Comparison of ENCODE assay signal across 13 mouse cellular contexts in genomic region chr13:45454044-45454443, GRCm38 (mm10). TPM values are rescaled to one million over a fixed set of nuclear protein-coding genes. Genes with fewer than 3 reads are reported as not detected.
A peak's percentile ranks its signal among the peaks of the same experiment; 100 is the strongest.
DNase-seq lines count a peak whose midpoint lies in the region; ATAC-seq and TF ChIP-seq lines count a peak whose summit lies in the region.
"Had no signal": no experiment of that assay in that cellular context is flagged by ENCODE, and none has a peak within 500 bp of the region (broad histone marks: within the 10 kb centered on the region; RNA-seq: fewer than 3 reads in every experiment).

No protein-coding gene starts in this region.

- ATAC-seq in heart, embryonic 16.5 days (replicated peaks; ENCODE audit: extremely low read depth, insufficient read depth, low FRiP score): no peak
- ATAC-seq in intestine, embryonic 16.5 days: no peak
- no peak for ATAC-seq in stomach, embryonic 16.5 days (ENCODE audit: insufficient read depth, low FRiP score)
- no peak for ATAC-seq in forebrain, postnatal 0 days
- ATAC-seq: forebrain, embryonic 16.5 days; hindbrain, embryonic 16.5 days had no signal

- peak overlapping the region; percentile 17; the same call in 1 of the 2 replicates for H3K27ac ChIP-seq in heart, embryonic 16.5 days (ENCODE audit: low read length)
- peak overlapping the region; percentile 95 for H3K27ac ChIP-seq in intestine, embryonic 16.5 days (ENCODE audit: low read length)
- H3K27ac ChIP-seq in stomach, embryonic 16.5 days (ENCODE audit: low read length): peak overlapping the region; percentile 90
- H3K27ac ChIP-seq in forebrain, postnatal 0 days (ENCODE audit: low read depth, low read length): no peak overlapping the region
- H3K27ac ChIP-seq: midbrain, embryonic 12.5 days had no signal

- H3K9me3 ChIP-seq in heart, embryonic 16.5 days (replicated peaks; ENCODE audit: control insufficient read depth, low read length): no peaks in the 10 kb centered on the region; the same call in 1 of the 2 replicates
- H3K9me3 ChIP-seq in intestine, embryonic 16.5 days (ENCODE audit: control insufficient read depth, low read length): no peaks in the 10 kb centered on the region
- no peaks in the 10 kb centered on the region for H3K9me3 ChIP-seq in stomach, embryonic 16.5 days (replicated peaks; ENCODE audit: control insufficient read depth, low read length)
- H3K9me3 ChIP-seq in forebrain, postnatal 0 days (ENCODE audit: low read length): no peaks in the 10 kb centered on the region
- H3K9me3 ChIP-seq: midbrain, embryonic 12.5 days had no signal

- H3K4me3 ChIP-seq in heart, embryonic 16.5 days (ENCODE audit: low read length): no peak overlapping the region
- no peak overlapping the region for H3K4me3 ChIP-seq in intestine, embryonic 16.5 days (ENCODE audit: low read length)
- H3K4me3 ChIP-seq in stomach, embryonic 16.5 days (replicated peaks; ENCODE audit: low read length): no peak overlapping the region
- H3K4me3 ChIP-seq in forebrain, postnatal 0 days (ENCODE audit: low read depth, low read length): no peak overlapping the region
- H3K4me3 ChIP-seq: midbrain, embryonic 12.5 days had no signal

- WGBS in heart, embryonic 16.5 days: 68% methylated on average over 1 of the region's 1 CpGs
- WGBS in intestine, embryonic 16.5 days: 81% methylated on average over 1 of the region's 1 CpGs
- 64% methylated on average over 1 of the region's 1 CpGs for WGBS in stomach, embryonic 16.5 days
- WGBS in forebrain, postnatal 0 days: 78% methylated on average over 1 of the region's 1 CpGs

- no peak for DNase-seq in heart, adult 9 months (ENCODE audit: low spot score in 2 of 2)
- DNase-seq in spleen, postnatal 36 days (ENCODE audit: low spot score in 2 of 2): peak; percentile 55 to 65
- no peak for DNase-seq in spleen, postnatal 4 days (ENCODE audit: low spot score in 2 of 2)
- no peak for DNase-seq in forebrain, postnatal 0 days
- DNase-seq in embryo, embryonic 10 days (ENCODE audit: low spot score): no peak
- DNase-seq: cerebellum, postnatal 14 days; right cerebral cortex, postnatal 25 days had no signal

- no peaks in the 10 kb centered on the region for H3K27me3 ChIP-seq in heart, embryonic 16.5 days (ENCODE audit: control insufficient read depth, insufficient read depth, low read length)
- no peaks in the 10 kb centered on the region for H3K27me3 ChIP-seq in intestine, embryonic 16.5 days (replicated peaks; ENCODE audit: control insufficient read depth, insufficient read depth, low read length)
- no peaks in the 10 kb centered on the region for H3K27me3 ChIP-seq in stomach, embryonic 16.5 days (ENCODE audit: control insufficient read depth, insufficient read depth, low read length)
- H3K27me3 ChIP-seq in forebrain, postnatal 0 days (ENCODE audit: insufficient read depth, low read length): no peaks in the 10 kb centered on the region; the same call in 1 of the 2 replicates
- H3K27me3 ChIP-seq: midbrain, embryonic 12.5 days had no signal

- H3K4me1 ChIP-seq in heart, embryonic 16.5 days (ENCODE audit: control insufficient read depth, insufficient read depth, low read length): peaks cover 17% of the 10 kb centered on the region
- peaks cover 32% of the 10 kb centered on the region for H3K4me1 ChIP-seq in intestine, embryonic 16.5 days (ENCODE audit: control insufficient read depth, insufficient read depth, low read length)
- H3K4me1 ChIP-seq in stomach, embryonic 16.5 days (ENCODE audit: control insufficient read depth, insufficient read depth, low read length): peaks cover 26% of the 10 kb centered on the region
- no peaks in the 10 kb centered on the region for H3K4me1 ChIP-seq in forebrain, postnatal 0 days (ENCODE audit: insufficient read depth)

- H3K4me2 ChIP-seq in heart, embryonic 16.5 days (ENCODE audit: low read depth, low read length): no peak overlapping the region
- H3K4me2 ChIP-seq in intestine, embryonic 16.5 days (ENCODE audit: low read depth, low read length): no peak overlapping the region
- H3K4me2 ChIP-seq in stomach, embryonic 16.5 days (ENCODE audit: low read depth, low read length): no peak overlapping the region
- no peak overlapping the region for H3K4me2 ChIP-seq in forebrain, postnatal 0 days (ENCODE audit: low read depth)
- H3K4me2 ChIP-seq: midbrain, embryonic 12.5 days had no signal

- H3K36me3 ChIP-seq in heart, embryonic 16.5 days (ENCODE audit: control insufficient read depth, insufficient read depth): no peaks in the 10 kb centered on the region
- no peaks in the 10 kb centered on the region for H3K36me3 ChIP-seq in intestine, embryonic 16.5 days (ENCODE audit: control insufficient read depth, insufficient read depth, low read length)
- H3K36me3 ChIP-seq in stomach, embryonic 16.5 days (ENCODE audit: control insufficient read depth, insufficient read depth, low read length): no peaks in the 10 kb centered on the region
- no peaks in the 10 kb centered on the region for H3K36me3 ChIP-seq in forebrain, postnatal 0 days (ENCODE audit: insufficient read depth)
- H3K36me3 ChIP-seq: midbrain, embryonic 12.5 days had no signal

- H3K9ac ChIP-seq in heart, embryonic 16.5 days (ENCODE audit: low read length): no peak overlapping the region
- no peak overlapping the region for H3K9ac ChIP-seq in intestine, embryonic 16.5 days (ENCODE audit: low read depth, low read length)
- no peak overlapping the region for H3K9ac ChIP-seq in stomach, embryonic 16.5 days (ENCODE audit: low read length)
- no peak overlapping the region for H3K9ac ChIP-seq in forebrain, postnatal 0 days
- H3K9ac ChIP-seq: midbrain, embryonic 12.5 days had no signal

- no peak for TF ChIP-seq CTCF in forebrain, postnatal 0 days (IDR thresholded peaks at IDR 0.05; ENCODE audit: low read depth)

RNA-seq across cellular contexts. Expression of gene Gmpr, which starts 53.2 kb away (rescaled TPM):
- polyA plus RNA-seq in heart, embryonic 16.5 days (2015; fragmentation: Nextera tagmentation; extraction: Ambion mirVana): 213 and 219 TPM in 2 replicates
- polyA plus RNA-seq in intestine, embryonic 16.5 days (2015; fragmentation: Nextera tagmentation; extraction: Ambion mirVana): 24.4 and 31.1 TPM in 2 replicates
- 39.8 and 50.5 TPM in 2 replicates for polyA plus RNA-seq in stomach, embryonic 16.5 days (2015; fragmentation: Nextera tagmentation; extraction: Ambion mirVana)
- 23.7 and 23.8 TPM in 2 replicates for total RNA-seq in forebrain, postnatal 0 days (2014; rRNA removed)
- 39.5 and 40.8 TPM in 2 replicates for polyA plus RNA-seq in forebrain, postnatal 0 days (2015; fragmentation: Nextera tagmentation; extraction: Ambion mirVana)

Comparison
In these comparisons a context has a peak if more than half of its experiments do, and no peak if none do; other contexts are left out.
1. DNase-seq: peak in spleen, postnatal 36 days (2 of 2); none in heart, adult 9 months (0 of 2), spleen, postnatal 4 days (0 of 2), forebrain, postnatal 0 days (single experiment) and embryo, embryonic 10 days (single experiment).